Mouse (Mus musculus) hindbrain, embryonic 16.5 days (tissue): ENCODE measurements around the gene Krt6b. TPM values are rescaled to one million over a fixed set of nuclear protein-coding genes. Genes with fewer than 3 reads are reported as not detected.

Source experiments
- ATAC-seq: fragments of 200-750 bp; cut with Nextera tagmentation; 2 replicates; pipeline ENCODE4 v1.8.0; 2017; ENCODE audit warnings: moderate TSS enrichment, moderate library complexity
- H3K27ac ChIP-seq: fragments of 300-500 bp; sonication (generic); 2 replicates; pipeline ENCODE4 v1.5.1; 2014; ENCODE audit warnings: low read depth, mild to moderate bottlenecking, control low read depth, low read length, moderate library complexity
- H3K27me3 ChIP-seq: fragments of 300-500 bp; sonication (generic); replicated peaks from 2 replicates; pipeline ENCODE4 v1.6.1; 2014; ENCODE audit warnings: low read length; ENCODE audit not compliant: control insufficient read depth, insufficient read depth
- H3K36me3 ChIP-seq: fragments of 300-500 bp; sonication (generic); 2 replicates; pipeline ENCODE4 v1.6.1; 2014; ENCODE audit warnings: mild to moderate bottlenecking, low read length, moderate library complexity, mixed read lengths; ENCODE audit not compliant: control insufficient read depth, insufficient read depth
- H3K4me1 ChIP-seq: fragments of 300-500 bp; sonication (generic); 2 replicates; pipeline ENCODE4 v1.6.1; 2014; ENCODE audit warnings: low read depth, low read length; ENCODE audit not compliant: control insufficient read depth, insufficient read depth
- H3K4me2 ChIP-seq: fragments of 300-500 bp; sonication (generic); 2 replicates; pipeline ENCODE4 v1.6.1; 2014; ENCODE audit warnings: mild to moderate bottlenecking, low read length, control low read depth, moderate library complexity
- H3K4me3 ChIP-seq: fragments of 300-500 bp; sonication (generic); 2 replicates; pipeline ENCODE4 v1.5.1; 2014; ENCODE audit warnings: mild to moderate bottlenecking, low read length, control low read depth, moderate library complexity
- H3K9ac ChIP-seq: fragments of 300-500 bp; sonication (generic); 2 replicates; pipeline ENCODE4 v1.6.1; 2014; ENCODE audit warnings: low read depth, mild to moderate bottlenecking, control low read depth, low read length, moderate library complexity
- H3K9me3 ChIP-seq: fragments of 300-500 bp; sonication (generic); 2 replicates; pipeline ENCODE4 v1.6.1; 2014; ENCODE audit warnings: mild to moderate bottlenecking, low read length, moderate library complexity; ENCODE audit not compliant: control insufficient read depth
- WGBS: fragments of 180-500 bp; shearing (Covaris S2); extraction: QIAGEN DNeasy Blood & Tissue Kit; methylation state at CpG from one replicate; pipeline ENCODE4 v1.1.7; 2014; 5-methylcytosine and 5-hydroxymethylcytosine counted together
- microRNA-seq: library from miRNA; unstranded; fragments of <30 nt; microRNA quantifications from one replicate; pipeline ENCODE4, GENCODE M21; 2017
- polyA plus RNA-seq: library from polyadenylated mRNA; unstranded; fragments of >200 nt; fragmentation: Nextera tagmentation; extraction: Ambion mirVana; gene quantifications from 2 replicates; pipeline ENCODE4 v1.2.1, GENCODE M21; 2015

The Krt6b gene
- polyA plus RNA-seq, 1 experiment from 2014 or later, result not detected

DNA sequence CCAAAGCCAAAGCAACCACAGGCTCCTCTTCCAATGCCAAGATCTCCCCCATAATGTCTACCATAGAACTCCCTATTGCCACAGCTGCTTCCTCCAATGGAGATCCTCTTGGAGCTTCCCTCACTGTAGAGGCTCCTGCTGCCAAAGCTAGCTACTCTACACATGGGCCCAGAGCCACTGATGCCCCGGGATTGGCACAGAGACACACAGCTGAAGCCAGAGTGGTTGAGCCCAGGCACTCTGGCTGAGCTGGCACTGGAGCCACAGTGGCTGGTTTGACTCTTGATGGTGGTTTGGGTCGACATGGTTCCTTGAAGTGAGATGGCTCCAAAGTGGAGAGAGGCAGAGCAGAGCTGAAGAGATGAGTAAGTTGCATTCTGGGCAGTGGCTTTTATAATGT, 52.2 kb downstream of the Krt6b start, which contains the start of gene Gm5414:
Gene Gm5414, minus strand, starts transcription at position 305 of the 400 bp plus-strand sequence.
- H3K36me3 ChIP-seq, result no peaks in the 10 kb centered on the region
- no peak within 1 kb of the TSS for H3K4me2 ChIP-seq
- no peak within 1 kb of the TSS for H3K27ac ChIP-seq
- no peaks in the 10 kb centered on the region for H3K9me3 ChIP-seq
- H3K4me3 ChIP-seq, result no peak within 1 kb of the TSS
- no peak for ATAC-seq
- no peaks in the 10 kb centered on the region for H3K27me3 ChIP-seq
- H3K9ac ChIP-seq, result no peak within 1 kb of the TSS
- WGBS, result 72% methylated on average over 2 of the region's 2 CpGs
- H3K4me1 ChIP-seq, result no peaks in the 10 kb centered on the region

Small RNAs within 50 kb of the gene (microRNA-seq; reads per million reads assigned to microRNA genes)
- gene Gm44323, result not detected
- gene Gm44342, result not detected
- not detected for gene Gm44383
- gene Gm44479, result not detected

Other genes with a start within 250 kb of the Krt6b start
- gene Krt87, start 241.5 kb downstream of the Krt6b start, polyA plus RNA-seq, result 1.0 and 1.2 TPM in 2 replicates
- not detected in 2 replicates for gene Krt88, start 232.5 kb downstream of the Krt6b start, polyA plus RNA-seq
- gene Krt81, start 216.5 kb downstream of the Krt6b start, polyA plus RNA-seq, result 0.20 TPM in 1 of 2 replicates, not detected in the other
- gene Krt86, start 206.8 kb downstream of the Krt6b start, polyA plus RNA-seq, result 0.10 and 0.12 TPM in 2 replicates
- not detected in 2 replicates for gene Krt83, start 188.8 kb downstream of the Krt6b start, polyA plus RNA-seq
- not detected in 2 replicates for gene Gm49425, start 163.0 kb downstream of the Krt6b start, polyA plus RNA-seq
- not detected in 2 replicates for gene Krt84, start 147.5 kb downstream of the Krt6b start, polyA plus RNA-seq
- gene Krt82, start 129.6 kb downstream of the Krt6b start, polyA plus RNA-seq, result not detected in 2 replicates
- 0.11 and 0.29 TPM in 2 replicates for gene Krt90, start 117.3 kb downstream of the Krt6b start, polyA plus RNA-seq
- gene Krt75, start 106.4 kb downstream of the Krt6b start, polyA plus RNA-seq, result 0.20 and 0.24 TPM in 2 replicates
- not detected in 2 replicates for gene Gm5414, start 52.1 kb downstream of the Krt6b start, polyA plus RNA-seq
- not detected in 2 replicates for gene Gm5478, start 32.9 kb downstream of the Krt6b start, polyA plus RNA-seq
- 0.17 and 0.18 TPM in 2 replicates for gene Krt6a, start 14.0 kb upstream of the Krt6b start, polyA plus RNA-seq
- gene Krt5, start 32.6 kb upstream of the Krt6b start, polyA plus RNA-seq, result 0.15 and 0.22 TPM in 2 replicates
- gene Krt71, start 62.8 kb upstream of the Krt6b start, polyA plus RNA-seq, result 1.7 and 1.8 TPM in 2 replicates
- gene Krt72, start 106.2 kb upstream of the Krt6b start, polyA plus RNA-seq, result 0.24 and 0.38 TPM in 2 replicates
- gene Krt73, start 122.1 kb upstream of the Krt6b start, polyA plus RNA-seq, result 1.9 and 2.0 TPM in 2 replicates
- 0.20 TPM in 1 of 2 replicates, not detected in the other for gene Krt2, start 137.9 kb upstream of the Krt6b start, polyA plus RNA-seq
- gene Krt1, start 170.5 kb upstream of the Krt6b start, polyA plus RNA-seq, result 15.6 and 16.9 TPM in 2 replicates
- 0.53 and 0.56 TPM in 2 replicates for gene Krt77, start 189.4 kb upstream of the Krt6b start, polyA plus RNA-seq
- not detected in 2 replicates for gene Krt76, start 212.6 kb upstream of the Krt6b start, polyA plus RNA-seq
- 0.09 TPM in 1 of 2 replicates, not detected in the other for gene Krt4, start 244.4 kb upstream of the Krt6b start, polyA plus RNA-seq